ENCODE assay signal across 10 mouse cellular contexts in the genomic region with DNA sequence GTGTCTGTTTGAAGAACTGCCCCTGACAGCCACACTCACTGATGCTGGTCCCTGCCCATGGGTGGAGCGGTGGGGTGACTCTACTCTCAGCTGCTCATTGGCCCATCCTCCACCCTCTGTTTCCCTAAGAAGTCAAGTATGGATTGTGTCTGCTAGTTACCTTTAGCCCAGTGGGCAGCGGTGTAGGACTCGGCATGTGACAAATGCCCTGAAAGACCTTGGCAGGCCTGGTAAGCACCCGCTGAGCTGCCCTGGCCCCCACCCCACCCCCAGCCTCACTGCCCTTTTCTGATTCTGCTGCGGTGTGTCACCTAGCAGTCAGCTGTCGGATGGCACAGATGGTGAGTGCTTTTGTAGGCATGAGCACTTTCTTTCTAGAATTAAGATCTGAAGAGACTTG. TPM values are rescaled to one million over a fixed set of nuclear protein-coding genes. Genes with fewer than 3 reads are reported as not detected.
DNase-seq lines count a peak whose midpoint lies in the region; ATAC-seq and TF ChIP-seq lines count a peak whose summit lies in the region.
"Had no signal": no experiment of that assay in that cellular context is flagged by ENCODE, and none has a peak within 500 bp of the region (broad histone marks: within the 10 kb centered on the region; RNA-seq: fewer than 3 reads in every experiment).

No protein-coding gene starts in this region.

- ATAC-seq in lung, embryonic 15.5 days (ENCODE audit: borderline replicate concordance, extremely low read depth, low FRiP score, low TSS enrichment): peak; percentile 35; the same call in 1 of the 2 replicates
- no peak for ATAC-seq in lung, postnatal 0 days
- peak; percentile 75 for ATAC-seq in stomach, postnatal 0 days (ENCODE audit: low FRiP score, low TSS enrichment)

- no peaks in the 10 kb centered on the region for H3K36me3 ChIP-seq in lung, embryonic 15.5 days
- H3K36me3 ChIP-seq in lung, postnatal 0 days (ENCODE audit: insufficient read depth, low read length): no peaks in the 10 kb centered on the region
- H3K36me3 ChIP-seq in stomach, postnatal 0 days (ENCODE audit: control insufficient read depth, insufficient read depth, low read length): no peaks in the 10 kb centered on the region; the same call in 1 of the 2 replicates
- H3K36me3 ChIP-seq: hindbrain, embryonic 12.5 days; limb, embryonic 12.5 days had no signal

- no peaks in the 10 kb centered on the region for H3K27me3 ChIP-seq in lung, embryonic 15.5 days
- no peaks in the 10 kb centered on the region for H3K27me3 ChIP-seq in lung, postnatal 0 days (replicated peaks; ENCODE audit: insufficient read depth, low read length)
- H3K27me3 ChIP-seq in stomach, postnatal 0 days (ENCODE audit: control insufficient read depth, insufficient read depth, low read length): no peaks in the 10 kb centered on the region
- H3K27me3 ChIP-seq: hindbrain, embryonic 12.5 days had no signal

- no peak overlapping the region for H3K27ac ChIP-seq in lung, embryonic 15.5 days
- no peak overlapping the region for H3K27ac ChIP-seq in lung, postnatal 0 days (ENCODE audit: low read length)
- peak overlapping the region; percentile 45; the same call in 1 of the 2 replicates for H3K27ac ChIP-seq in stomach, postnatal 0 days (replicated peaks)
- H3K27ac ChIP-seq: hindbrain, embryonic 12.5 days; limb, embryonic 12.5 days had no signal

- peak; percentile 84 for DNase-seq in adrenal gland, adult 2 months
- no peak for DNase-seq in adrenal gland, postnatal 4 days (ENCODE audit: low spot score in 2 of 2)
- no peak for DNase-seq in lung, postnatal 0 days (ENCODE audit: low spot score)
- DNase-seq in kidney, postnatal 14 days: peak; percentile 89
- peak; percentile 54 for DNase-seq in stomach, postnatal 0 days (ENCODE audit: low spot score)
- no peak for DNase-seq in testis, postnatal 10 days (ENCODE audit: low spot score)
- DNase-seq in cerebellum, postnatal 25 days: no peak

- no peak overlapping the region for H3K4me3 ChIP-seq in lung, embryonic 15.5 days
- H3K4me3 ChIP-seq in lung, postnatal 0 days (ENCODE audit: low read depth, low read length): no peak overlapping the region
- no peak overlapping the region for H3K4me3 ChIP-seq in stomach, postnatal 0 days (ENCODE audit: low read depth, low read length)
- H3K4me3 ChIP-seq: hindbrain, embryonic 12.5 days; limb, embryonic 12.5 days had no signal

- H3K4me1 ChIP-seq in lung, embryonic 15.5 days: peaks cover 8% of the 10 kb centered on the region; the same call in 1 of the 2 replicates
- no peaks in the 10 kb centered on the region for H3K4me1 ChIP-seq in lung, postnatal 0 days (ENCODE audit: insufficient read depth, low read depth, low read length)
- no peaks in the 10 kb centered on the region for H3K4me1 ChIP-seq in stomach, postnatal 0 days (replicated peaks; ENCODE audit: control insufficient read depth, insufficient read depth)

- 63% methylated on average over 6 of the region's 6 CpGs for WGBS in lung, embryonic 15.5 days
- WGBS in lung, postnatal 0 days: 72% methylated on average over 6 of the region's 6 CpGs
- 65% methylated on average over 6 of the region's 6 CpGs for WGBS in stomach, postnatal 0 days

- H3K9ac ChIP-seq in lung, embryonic 15.5 days: no peak overlapping the region
- no peak overlapping the region for H3K9ac ChIP-seq in lung, postnatal 0 days (replicated peaks; ENCODE audit: low read depth)
- no peak overlapping the region for H3K9ac ChIP-seq in stomach, postnatal 0 days (ENCODE audit: low read length)
- H3K9ac ChIP-seq: hindbrain, embryonic 12.5 days; limb, embryonic 12.5 days had no signal

- H3K4me2 ChIP-seq in lung, embryonic 15.5 days: no peak overlapping the region
- no peak overlapping the region for H3K4me2 ChIP-seq in lung, postnatal 0 days (replicated peaks; ENCODE audit: low read depth, low read length)
- H3K4me2 ChIP-seq in stomach, postnatal 0 days (replicated peaks; ENCODE audit: low read depth): peak overlapping the region; percentile 35
- H3K4me2 ChIP-seq: hindbrain, embryonic 12.5 days; limb, embryonic 12.5 days had no signal

- no peak for TF ChIP-seq EP300 in lung, postnatal 0 days (IDR thresholded peaks at IDR 0.05)
- TF ChIP-seq EP300 in stomach, postnatal 0 days (optimal IDR thresholded peaks at IDR 0.05): no peak

- H3K9me3 ChIP-seq in lung, embryonic 15.5 days: no peaks in the 10 kb centered on the region
- no peaks in the 10 kb centered on the region for H3K9me3 ChIP-seq in lung, postnatal 0 days (ENCODE audit: low read length)
- no peaks in the 10 kb centered on the region for H3K9me3 ChIP-seq in stomach, postnatal 0 days (ENCODE audit: control insufficient read depth, low read length)
- H3K9me3 ChIP-seq: hindbrain, embryonic 12.5 days; limb, embryonic 12.5 days had no signal

- TF ChIP-seq CTCF in lung, postnatal 0 days (IDR thresholded peaks at IDR 0.05): no peak
- no peak for TF ChIP-seq CTCF in stomach, postnatal 0 days (IDR thresholded peaks at IDR 0.05; ENCODE audit: low read depth)

RNA-seq across cellular contexts. Expression of a gene that starts 20.0 kb away (rescaled TPM):
- 100 to 1,000 TPM; 620 to 836 TPM for total RNA-seq in adrenal gland, adult 2 months (2021)
- 85.5 and 136 TPM in 2 replicates for polyA plus RNA-seq in adrenal gland, adult 2 months (2012; rRNA removed)
- total RNA-seq in adrenal gland, postnatal 4 days (2021): 100 to 1,000 TPM; 217 to 313 TPM
- polyA plus RNA-seq in lung, embryonic 15.5 days (2015; fragmentation: Nextera tagmentation; extraction: Ambion mirVana): 20.7 and 22.1 TPM in 2 replicates
- 17.4 and 20.1 TPM in 2 replicates for polyA plus RNA-seq in lung, postnatal 0 days (2015; fragmentation: Nextera tagmentation; extraction: Ambion mirVana)
- 47.4 and 47.5 TPM in 2 replicates for polyA plus RNA-seq in stomach, postnatal 0 days (2015; fragmentation: Nextera tagmentation; extraction: Ambion mirVana)

Comparison
In these comparisons a context has a peak if more than half of its experiments do, and no peak if none do; other contexts are left out.
1. DNase-seq: peak in adrenal gland, adult 2 months (single experiment), kidney, postnatal 14 days (single experiment) and stomach, postnatal 0 days (single experiment); none in adrenal gland, postnatal 4 days (0 of 2), lung, postnatal 0 days (single experiment), testis, postnatal 10 days (single experiment) and cerebellum, postnatal 25 days (0 of 2).